Mouse (Mus musculus): ENCODE results near the gene Gm32687.
"Not testable (repeated sequence)": the region's sequence is repeated elsewhere in the genome, so short reads cannot be mapped to it uniquely, and the experiment has no call there.

The Gm32687 gene

GRCm38 (mm10) chr10:81863409-81864407 lies at the start of gene Gm32687:
Gm32687 (plus strand) TSS chr10:81863934.
- DNase-seq: peak in 1 of 2 experiments; percentile 4

- not testable (repeated sequence) for DNase-seq
Observed at GRCm38 (mm10) chr10:81846219-81846618, 17.5 kb upstream of the Gm32687 start.

- not testable (repeated sequence) for DNase-seq
Observed at GRCm38 (mm10) chr10:81929842-81930743, 66.4 kb downstream of the Gm32687 start, which contains the start of gene Zfp781. Zfp781 (minus strand) TSS chr10:81930480.
